Mouse (Mus musculus) layer of hippocampus, postnatal 10 days (tissue): ENCODE results near the gene Ankrd60. TPM values are rescaled to one million over a fixed set of nuclear protein-coding genes. Genes with fewer than 3 reads are reported as not detected.

Experiments
- DNase-seq, 2 experiments: peaks; one replicate each; pipeline ENCODE4 v3.0.0; 2021; ENCODE audit warnings: low spot score in 2 of 2
- total RNA-seq, 2 experiments: library from RNA; stranded (reverse); gene quantifications; 2 replicates each; pipeline ENCODE4 v1.2.3; 2021

The Ankrd60 gene
- total RNA-seq, 2 experiments from 2014 or later, result not detected

GRCm38 (mm10) chr2:173585387-173586117 lies 7.4 kb upstream of the Ankrd60 start:
- peak; percentile 41 to 61 for DNase-seq

- DNase-seq, result no peak
Observed at GRCm38 (mm10) chr2:173584361-173584760, 6.2 kb upstream of the Ankrd60 start.

DNA sequence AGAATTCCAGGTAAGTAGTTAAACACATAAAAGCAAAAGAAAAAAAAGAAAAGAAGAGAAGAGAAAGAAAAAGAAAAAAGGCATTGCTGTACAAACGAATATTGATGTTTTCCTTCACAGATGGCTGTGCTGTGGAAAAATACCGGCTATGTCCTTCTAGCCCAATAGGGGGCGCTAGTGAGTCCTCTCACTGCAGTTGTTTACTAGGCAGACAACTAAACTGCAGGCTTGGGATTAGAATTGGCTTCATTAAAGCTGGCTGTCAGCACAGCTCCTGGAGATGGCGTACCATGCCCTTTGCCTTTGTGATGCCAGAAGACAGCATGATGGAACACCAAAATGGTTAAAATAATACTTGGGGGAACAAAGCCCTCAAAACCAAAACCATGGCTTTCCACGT lies 5.3 kb upstream of the Ankrd60 start:
- peak; percentile 39 to 42 for DNase-seq

GRCm38 (mm10) chr2:173582903-173583302 lies 4.7 kb upstream of the Ankrd60 start:
- no peak for DNase-seq

- DNase-seq, result no peak
Observed at GRCm38 (mm10) chr2:173581096-173581495, 2.9 kb upstream of the Ankrd60 start.

- no peak for DNase-seq
Observed at GRCm38 (mm10) chr2:173578595-173578994, 430 bp upstream of the Ankrd60 start.

GRCm38 (mm10) chr2:173564179-173564578 lies 14.0 kb downstream of the Ankrd60 start:
- DNase-seq, result no peak

DNA sequence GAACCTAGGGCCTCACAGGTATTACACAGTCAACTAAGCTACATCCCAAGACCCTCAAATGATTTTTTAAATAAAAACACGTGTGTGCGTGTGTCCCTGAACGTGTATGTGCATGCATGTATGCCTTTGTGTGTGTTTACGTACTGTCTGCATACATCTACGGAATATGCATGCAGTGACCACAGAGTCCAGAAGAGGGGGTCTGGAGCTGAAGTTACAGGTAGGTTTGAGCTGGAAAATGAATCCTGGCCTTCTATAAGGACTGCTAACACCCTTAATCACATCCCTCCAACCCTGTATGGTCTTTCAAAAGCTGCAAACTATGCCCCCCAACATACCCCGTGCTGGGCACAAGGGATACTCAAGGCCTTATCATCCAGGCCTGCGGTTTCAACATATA lies 14.8 kb downstream of the Ankrd60 start:
- DNase-seq, result no peak

GRCm38 (mm10) chr2:173561851-173562442 lies 16.2 kb downstream of the Ankrd60 start:
- peak; percentile 87 to 91 for DNase-seq

GRCm38 (mm10) chr2:173558754-173559396 lies 19.3 kb downstream of the Ankrd60 start:
- no peak for DNase-seq

GRCm38 (mm10) chr2:173553863-173554262 lies 24.3 kb downstream of the Ankrd60 start:
- DNase-seq, result no peak

GRCm38 (mm10) chr2:173550681-173551080 lies 27.5 kb downstream of the Ankrd60 start:
- DNase-seq, result no peak

- no peak for DNase-seq
Observed at GRCm38 (mm10) chr2:173549236-173549635, 28.9 kb downstream of the Ankrd60 start.

DNA sequence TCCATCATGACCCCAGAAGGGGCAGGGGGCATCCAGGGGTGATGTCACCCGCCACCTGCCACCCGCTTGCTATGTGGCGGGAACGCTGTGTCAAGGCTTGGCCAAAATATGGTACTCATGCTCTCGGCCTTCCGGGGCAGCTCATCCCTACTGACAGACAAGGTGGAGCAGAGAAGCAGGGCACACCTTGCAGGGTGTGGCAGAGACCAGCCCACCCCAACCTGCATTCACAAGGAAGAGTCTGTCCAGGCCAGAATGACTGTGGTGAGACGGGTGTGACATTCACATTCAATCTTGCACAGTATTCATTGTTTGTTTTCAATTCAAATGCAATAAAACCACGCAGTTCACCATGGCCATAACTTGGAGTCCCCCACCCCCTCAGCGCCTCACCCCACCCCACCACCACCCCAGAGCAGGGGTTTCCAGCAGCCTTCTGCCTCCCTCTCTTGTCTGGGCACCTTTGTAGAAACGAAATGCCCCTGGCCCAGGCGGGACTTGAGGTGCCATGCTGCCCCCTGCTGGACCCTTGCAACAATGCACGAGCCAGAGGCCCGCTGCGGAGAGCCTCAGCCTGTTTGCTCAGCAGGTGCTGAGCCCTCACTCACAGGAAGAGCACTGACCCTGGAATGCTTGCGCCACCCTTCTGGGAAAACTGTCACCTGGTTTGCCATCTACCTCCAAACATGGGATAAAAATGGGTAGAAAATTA lies 32.0 kb downstream of the Ankrd60 start:
- DNase-seq, result peak; percentile 92 to 93

- no peak for DNase-seq
Observed at GRCm38 (mm10) chr2:173542716-173543115, 35.4 kb downstream of the Ankrd60 start.

GRCm38 (mm10) chr2:173541748-173542147 lies 36.4 kb downstream of the Ankrd60 start:
- no peak for DNase-seq

DNA sequence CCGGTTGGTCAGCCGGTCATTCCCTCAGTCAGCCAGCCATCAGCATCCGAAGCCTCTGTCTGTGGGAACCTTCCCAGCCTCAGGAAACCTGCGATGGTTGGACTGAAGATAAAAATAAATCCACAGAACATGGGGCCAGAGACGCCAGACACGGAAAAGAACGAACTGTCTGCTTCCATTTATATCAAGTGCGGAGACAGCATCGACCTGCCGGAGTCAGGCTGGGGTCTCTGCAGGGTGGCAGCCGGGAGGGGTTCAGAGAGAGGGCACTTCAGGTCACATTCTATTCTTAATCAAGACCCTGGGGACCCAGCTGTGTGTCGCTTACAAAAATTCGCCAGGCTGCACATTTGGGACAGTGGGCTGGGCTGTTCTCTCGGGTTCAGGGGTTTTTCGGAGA lies 38.4 kb downstream of the Ankrd60 start:
- no peak for DNase-seq

- DNase-seq, result no peak
Observed at GRCm38 (mm10) chr2:173535886-173536285, 42.3 kb downstream of the Ankrd60 start.

DNA sequence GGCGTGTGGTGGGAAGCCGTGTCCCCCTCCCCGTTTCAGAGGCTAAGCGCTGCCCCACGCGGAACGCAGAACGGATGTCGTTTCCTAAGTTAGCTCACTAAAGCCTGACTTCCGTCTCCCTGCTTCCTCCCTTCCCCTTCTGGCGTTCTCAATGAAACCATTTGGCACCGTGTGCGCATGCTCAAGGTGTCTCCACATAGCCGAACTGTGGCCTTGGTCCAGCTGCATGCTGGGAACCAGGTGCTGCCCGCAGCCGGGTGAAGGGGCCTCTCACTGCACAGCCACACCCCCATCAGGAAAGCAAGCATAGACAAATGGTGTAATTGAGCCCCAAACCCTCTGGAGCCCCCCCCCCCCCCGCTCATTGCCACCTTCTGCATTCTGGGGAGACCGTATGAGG lies 42.8 kb downstream of the Ankrd60 start:
- DNase-seq, result no peak

- DNase-seq, result no peak
Observed at GRCm38 (mm10) chr2:173534581-173534980, 43.6 kb downstream of the Ankrd60 start.

DNA sequence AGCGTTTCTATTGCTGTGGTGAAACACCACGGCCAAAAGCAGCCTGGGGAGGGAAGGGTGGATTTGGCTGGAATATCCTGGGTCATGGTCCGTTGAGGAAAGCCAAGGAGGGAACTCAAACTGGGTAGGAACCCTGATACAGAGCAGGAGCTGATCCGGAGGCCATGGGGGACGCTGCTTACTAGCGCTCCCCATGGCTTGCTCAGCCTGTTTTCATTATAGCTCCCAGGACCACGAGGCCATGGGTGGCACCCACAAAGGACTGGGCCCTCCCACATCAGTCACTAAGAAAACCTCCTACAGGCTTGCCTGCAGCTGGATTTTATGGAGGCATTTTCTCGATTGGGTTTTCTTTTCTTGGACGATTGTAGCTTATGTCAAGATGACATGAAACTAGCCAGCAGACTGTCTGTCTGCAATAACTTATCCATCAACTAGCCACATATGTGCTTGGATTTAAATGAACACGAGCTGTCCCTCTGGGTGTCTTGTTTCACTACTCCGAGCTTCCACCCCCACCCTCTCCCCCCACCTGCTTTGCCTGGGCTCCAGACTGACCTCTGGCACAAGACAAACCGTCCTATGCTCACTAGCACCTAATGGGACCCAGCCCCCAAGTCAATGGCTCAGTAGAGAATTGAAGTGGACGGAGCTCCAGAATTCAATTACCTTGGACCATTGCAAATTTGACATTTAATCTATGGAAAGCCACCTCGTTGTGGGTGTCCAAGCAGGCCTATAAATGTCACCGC lies 45.3 kb downstream of the Ankrd60 start:
- no peak for DNase-seq
